Mouse (Mus musculus) spleen, adult 2 months (tissue): ENCODE data around the gene Snx27.

Experiments
- CTCF ChIP-seq: fragments of 200-500 bp; IDR thresholded peaks from 2 replicates; pipeline ENCODE4 v1.5.1; 2011; ENCODE audit warnings: mild to moderate bottlenecking, inconsistent platforms; ENCODE audit not compliant: insufficient read depth, insufficient read length, insufficient replicate concordance; ENCODE audit errors: extremely low read depth
- POLR2A ChIP-seq: fragments of 200-500 bp; IDR thresholded peaks from 2 replicates; pipeline ENCODE4 v1.6.1; 2011; ENCODE audit warnings: low read depth, low read length, inconsistent platforms

DNA sequence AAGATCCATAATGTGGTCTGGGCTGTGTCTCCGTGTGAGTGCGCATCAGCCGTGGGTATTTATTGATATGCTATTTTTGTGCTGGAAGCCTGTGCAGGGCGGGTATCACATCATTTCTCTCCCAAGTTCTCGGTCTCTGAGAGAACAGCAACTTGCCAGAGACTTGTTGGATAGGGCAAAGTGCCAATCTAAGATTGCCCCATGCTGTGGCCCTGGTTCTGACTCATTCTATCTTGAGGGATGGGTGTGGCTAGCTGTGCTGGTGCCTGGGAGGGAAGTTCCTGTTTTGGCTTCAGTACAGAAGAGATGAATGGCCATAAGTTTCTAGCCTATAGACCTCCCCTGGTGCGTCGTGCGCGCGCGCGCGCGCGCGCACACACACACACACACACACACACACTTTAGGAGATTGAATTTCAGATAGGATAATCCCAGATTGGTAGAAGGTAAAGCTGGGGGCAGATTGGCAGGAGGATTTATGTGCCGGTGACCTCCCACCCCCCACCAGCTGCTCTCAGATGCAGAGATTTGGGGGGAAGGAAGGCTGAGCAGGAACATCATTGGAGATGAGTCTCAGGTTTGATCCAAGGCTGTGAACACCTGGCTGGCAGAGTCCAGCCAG is 99.6 kb downstream of the Snx27 start:
- TF ChIP-seq CTCF (no peak), POLR2A (no peak)
